Mouse (Mus musculus): ENCODE data around the gene Polrmt. TPM values are rescaled to one million over a fixed set of nuclear protein-coding genes. Genes with fewer than 3 reads are reported as not detected.
A peak's percentile ranks its signal among the peaks of the same experiment; 100 is the strongest.
"Not testable (repeated sequence)": the region's sequence is repeated elsewhere in the genome, so short reads cannot be mapped to it uniquely, and the experiment has no call there.

Polrmt gene
- polyA plus RNA-seq, 1 experiment from 2014 or later = 54.0 TPM

- ATAC-seq (ENCODE audit: insufficient number of reproducible peaks, insufficient read depth, low FRiP score, low TSS enrichment, low read depth) = no peak
- 82% methylated on average over 5 of the region's 5 CpGs for WGBS
- H3K9me3 ChIP-seq = no peaks in the 10 kb centered on the region
- no peaks in the 10 kb centered on the region for H3K27me3 ChIP-seq
- peaks cover 33% of the 10 kb centered on the region for H3K4me1 ChIP-seq (replicated peaks)
- H3K4me2 ChIP-seq = peak overlapping the region; percentile 98
- peaks cover 55% of the 10 kb centered on the region for H3K36me3 ChIP-seq
- H3K27ac ChIP-seq = no peak overlapping the region
- peak overlapping the region; percentile 73; the same call in 1 of the 2 replicates for H3K4me3 ChIP-seq (replicated peaks)
- peak overlapping the region; percentile 83 for H3K9ac ChIP-seq (replicated peaks)
Observed at GRCm38 (mm10) chr10:79706406-79707094, 39.8 kb downstream of the Polrmt start.

- WGBS = 96% methylated on average over 5 of the region's 5 CpGs
- H3K27ac ChIP-seq = no peak overlapping the region
- no peak for ATAC-seq (ENCODE audit: insufficient number of reproducible peaks, insufficient read depth, low FRiP score, low TSS enrichment, low read depth)
Observed at GRCm38 (mm10) chr10:79705951-79706350, 40.4 kb downstream of the Polrmt start.

DNA sequence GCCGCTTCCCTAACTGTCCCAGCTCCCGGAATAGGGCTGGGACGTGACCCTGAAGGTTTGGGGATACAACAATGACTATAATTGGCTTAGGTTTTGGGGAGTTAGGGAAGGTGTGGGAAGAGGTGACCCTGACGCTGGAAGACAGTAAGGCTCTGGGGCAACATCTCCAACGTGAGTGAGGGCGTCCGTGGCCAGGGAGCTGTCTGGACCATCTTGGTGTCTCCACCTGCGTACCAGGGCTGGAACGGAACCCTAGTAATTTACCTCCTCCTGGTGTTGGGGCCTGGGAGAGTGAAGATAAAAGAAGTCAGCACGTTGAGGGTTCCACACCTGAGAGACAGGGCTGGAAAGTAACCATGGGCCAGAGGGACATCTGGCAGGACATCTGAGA is 41.4 kb downstream of the Polrmt start:
- H3K9ac ChIP-seq (replicated peaks) = peak overlapping the region; percentile 83
- no peaks in the 10 kb centered on the region for H3K27me3 ChIP-seq
- peaks cover 40% of the 10 kb centered on the region for H3K4me1 ChIP-seq (replicated peaks)
- H3K4me2 ChIP-seq = peak overlapping the region; percentile 98
- no peaks in the 10 kb centered on the region for H3K9me3 ChIP-seq
- H3K27ac ChIP-seq = no peak overlapping the region; the same call in 1 of the 2 replicates
- H3K36me3 ChIP-seq = peaks cover 39% of the 10 kb centered on the region
- 4% methylated on average over 10 of the region's 10 CpGs for WGBS
- H3K4me3 ChIP-seq (replicated peaks) = peak overlapping the region; percentile 73
- no peak for ATAC-seq (ENCODE audit: insufficient number of reproducible peaks, insufficient read depth, low FRiP score, low TSS enrichment, low read depth)

More at GRCm38 (mm10) chr10:79705951-79706350, 40.4 kb downstream of the Polrmt start:
- peak overlapping the region; percentile 73 for H3K4me3 ChIP-seq (replicated peaks)
- no peaks in the 10 kb centered on the region for H3K27me3 ChIP-seq
- peak overlapping the region; percentile 98 for H3K4me2 ChIP-seq
- peak overlapping the region; percentile 83 for H3K9ac ChIP-seq (replicated peaks)
- H3K4me1 ChIP-seq (replicated peaks) = peaks cover 35% of the 10 kb centered on the region
- no peaks in the 10 kb centered on the region for H3K9me3 ChIP-seq
- peaks cover 49% of the 10 kb centered on the region for H3K36me3 ChIP-seq

- H3K9me3 ChIP-seq = no peaks in the 10 kb centered on the region
- H3K9ac ChIP-seq (replicated peaks) = peak within 1 kb of the TSS; percentile 83
- H3K27ac ChIP-seq = peak within 1 kb of the TSS; percentile 80
- H3K36me3 ChIP-seq = peaks cover 32% of the 10 kb centered on the region
- WGBS = under 1% methylated on average over 65 of the region's 65 CpGs
- H3K4me2 ChIP-seq = peak within 1 kb of the TSS; percentile 98
- H3K4me3 ChIP-seq (replicated peaks) = peak within 1 kb of the TSS; percentile 73
- H3K27me3 ChIP-seq = no peaks in the 10 kb centered on the region
- peaks cover 40% of the 10 kb centered on the region for H3K4me1 ChIP-seq (replicated peaks)
- peak; percentile 94 for ATAC-seq (ENCODE audit: insufficient number of reproducible peaks, insufficient read depth, low FRiP score, low TSS enrichment, low read depth)
Observed at GRCm38 (mm10) chr10:79704065-79704969, 42.1 kb downstream of the Polrmt start, which contains the start of gene Bsg. Bsg (plus strand) TSS chr10:79704491.

- no peak for ATAC-seq (ENCODE audit: insufficient number of reproducible peaks, insufficient read depth, low FRiP score, low TSS enrichment, low read depth)
- Histone ChIP-seq H3K9me3 (no peaks in the 10 kb centered on the region), H3K4me1 (replicated peaks) (peaks cover 40% of the 10 kb centered on the region), H3K4me3 (replicated peaks) (peak overlapping the region; percentile 73), H3K9ac (replicated peaks) (no peak overlapping the region; the same call in 1 of the 2 replicates), H3K27me3 (no peaks in the 10 kb centered on the region), H3K36me3 (peaks cover 25% of the 10 kb centered on the region), H3K27ac (peak overlapping the region; percentile 37; the same call in 1 of the 2 replicates), H3K4me2 (peak overlapping the region; percentile 98)
- 75% methylated on average over 10 of the region's 10 CpGs for WGBS
Observed at GRCm38 (mm10) chr10:79703541-79703940, 42.8 kb downstream of the Polrmt start.

GRCm38 (mm10) chr10:79702970-79703369 is 43.4 kb downstream of the Polrmt start:
- not testable (repeated sequence) for H3K27me3 ChIP-seq
- peaks cover 38% of the 10 kb centered on the region for H3K4me1 ChIP-seq (replicated peaks)

DNA sequence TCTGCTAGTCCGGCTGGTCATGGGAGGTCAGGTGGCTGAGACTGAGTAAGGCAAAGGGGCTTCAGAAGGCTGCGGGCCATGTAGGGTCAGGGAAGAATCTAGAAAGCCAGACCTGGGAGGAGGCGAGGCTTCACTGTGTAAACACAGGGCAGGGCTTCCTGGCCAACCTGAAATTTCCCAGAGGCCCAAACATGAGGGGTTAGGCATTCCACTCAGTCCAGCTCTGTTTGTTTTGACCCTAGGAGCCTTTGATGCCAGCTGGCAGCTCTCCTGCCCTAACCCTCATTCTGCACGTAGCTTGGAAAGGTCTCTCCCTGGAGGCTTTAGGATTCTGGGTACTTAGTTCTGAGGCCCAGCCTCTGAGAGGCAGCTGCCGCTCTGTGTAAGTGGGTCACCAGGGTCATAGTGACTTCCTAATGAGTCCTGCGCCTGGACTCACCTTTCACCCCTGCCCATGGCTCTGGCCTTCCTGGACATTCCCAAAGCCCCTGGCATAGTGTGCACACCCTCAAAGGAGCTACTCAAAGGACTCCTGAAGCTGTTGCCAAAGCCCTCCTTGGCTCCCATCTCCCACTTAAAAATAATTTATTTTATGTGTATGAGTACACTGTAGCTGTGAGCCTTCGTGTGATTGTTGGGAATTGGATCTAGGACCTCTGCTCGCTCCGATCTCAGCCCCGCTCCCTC is 44.8 kb downstream of the Polrmt start:
- H3K4me2 ChIP-seq = no peak overlapping the region
- no peak overlapping the region; the same call in 1 of the 2 replicates for H3K9ac ChIP-seq (replicated peaks)
- ATAC-seq (ENCODE audit: insufficient number of reproducible peaks, insufficient read depth, low FRiP score, low TSS enrichment, low read depth) = no peak
- H3K4me3 ChIP-seq (replicated peaks) = no peak overlapping the region
- peaks cover 27% of the 10 kb centered on the region for H3K4me1 ChIP-seq (replicated peaks)
- peaks cover 6% of the 10 kb centered on the region for H3K36me3 ChIP-seq
- H3K9me3 ChIP-seq = no peaks in the 10 kb centered on the region
- 51% methylated on average over 10 of the region's 10 CpGs for WGBS
- no peak overlapping the region; the same call in 1 of the 2 replicates for H3K27ac ChIP-seq
- no peaks in the 10 kb centered on the region for H3K27me3 ChIP-seq

More at GRCm38 (mm10) chr10:79702970-79703369, 43.4 kb downstream of the Polrmt start:
- 85% methylated on average over 4 of the region's 4 CpGs for WGBS
- not testable (repeated sequence) for H3K9me3 ChIP-seq; H3K4me2 ChIP-seq; H3K9ac ChIP-seq (replicated peaks); ATAC-seq (ENCODE audit: insufficient number of reproducible peaks, insufficient read depth, low FRiP score, low TSS enrichment, low read depth); H3K27ac ChIP-seq; H3K4me3 ChIP-seq (replicated peaks)
- H3K36me3 ChIP-seq = peaks cover 19% of the 10 kb centered on the region

DNA sequence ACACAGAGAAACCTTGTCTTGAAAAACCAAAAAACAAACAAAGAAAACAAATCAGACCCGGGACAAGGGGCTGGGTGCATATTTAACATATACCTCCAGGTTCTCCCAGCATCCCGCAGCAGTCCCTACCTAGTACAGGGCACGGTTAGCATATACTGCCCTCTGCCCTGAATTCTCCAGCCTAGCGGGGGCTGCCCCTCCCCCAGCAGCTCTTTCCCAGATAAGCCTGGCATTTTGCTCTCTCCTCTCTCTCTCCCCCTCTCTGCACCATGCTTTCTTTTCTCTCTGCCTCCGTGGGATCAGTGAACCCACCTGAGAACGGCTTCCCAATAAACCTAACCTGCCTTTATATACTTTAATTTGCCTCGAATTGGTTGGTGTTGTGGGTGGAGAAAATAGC is 45.7 kb downstream of the Polrmt start:
- Histone ChIP-seq H3K27me3 (no peaks in the 10 kb centered on the region), H3K27ac (peak overlapping the region; percentile 45; the same call in 1 of the 2 replicates), H3K36me3 (no peaks in the 10 kb centered on the region), H3K4me3 (replicated peaks) (no peak overlapping the region), H3K4me1 (replicated peaks) (peaks cover 27% of the 10 kb centered on the region), H3K9ac (replicated peaks) (no peak overlapping the region), H3K9me3 (no peaks in the 10 kb centered on the region), H3K4me2 (no peak overlapping the region)
- no peak for ATAC-seq (ENCODE audit: insufficient number of reproducible peaks, insufficient read depth, low FRiP score, low TSS enrichment, low read depth)
- WGBS = 48% methylated on average over 7 of the region's 7 CpGs

- Histone ChIP-seq H3K36me3 (no peaks in the 10 kb centered on the region), H3K4me2 (no peak overlapping the region), H3K9ac (replicated peaks) (no peak overlapping the region), H3K9me3 (no peaks in the 10 kb centered on the region), H3K4me3 (replicated peaks) (no peak overlapping the region), H3K27ac (no peak overlapping the region), H3K4me1 (replicated peaks) (peaks cover 25% of the 10 kb centered on the region), H3K27me3 (no peaks in the 10 kb centered on the region)
- ATAC-seq (ENCODE audit: insufficient number of reproducible peaks, insufficient read depth, low FRiP score, low TSS enrichment, low read depth) = no peak
- 92% methylated on average over 6 of the region's 6 CpGs for WGBS
Observed at GRCm38 (mm10) chr10:79698459-79698858, 47.9 kb downstream of the Polrmt start.

DNA sequence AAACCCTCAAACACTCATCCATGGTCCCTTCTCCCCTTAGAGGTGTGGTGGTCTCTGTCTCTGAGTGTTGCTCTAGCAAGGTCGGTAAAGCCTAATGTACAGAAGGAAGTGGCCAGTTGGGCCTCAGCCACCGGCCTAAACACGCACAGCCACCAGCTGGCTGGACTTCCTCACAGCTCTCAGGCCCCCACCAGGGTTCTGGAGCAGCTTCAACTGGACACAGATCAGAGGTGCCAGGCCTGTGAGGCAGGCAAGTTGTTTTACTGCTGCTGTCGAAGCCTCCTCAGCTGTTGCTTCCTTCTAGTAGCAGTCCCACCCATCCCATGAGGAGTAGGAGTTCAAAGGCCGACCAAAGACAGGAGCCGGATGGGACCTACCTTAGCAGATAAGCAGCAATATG is 48.5 kb downstream of the Polrmt start:
- Histone ChIP-seq H3K36me3 (no peaks in the 10 kb centered on the region), H3K4me3 (replicated peaks) (no peak overlapping the region), H3K27me3 (no peaks in the 10 kb centered on the region), H3K4me2 (no peak overlapping the region), H3K27ac (no peak overlapping the region), H3K9me3 (no peaks in the 10 kb centered on the region), H3K4me1 (replicated peaks) (peaks cover 25% of the 10 kb centered on the region), H3K9ac (replicated peaks) (no peak overlapping the region)
- WGBS = 72% methylated on average over 6 of the region's 6 CpGs
- ATAC-seq (ENCODE audit: insufficient number of reproducible peaks, insufficient read depth, low FRiP score, low TSS enrichment, low read depth) = no peak
